Mouse (Mus musculus) layer of hippocampus, postnatal 10 days (tissue): ENCODE data around the gene Cd37. TPM values are rescaled to one million over a fixed set of nuclear protein-coding genes. Genes with fewer than 3 reads are reported as not detected.

ENCODE experiments used
- total RNA-seq, 2 experiments: library from RNA; stranded (reverse); gene quantifications; 2 replicates each; pipeline ENCODE4 v1.2.3; 2021

Gene Cd37
- total RNA-seq, 2 experiments from 2014 or later = 4.6 to 5.0 TPM

Other genes starting within 250 kb of the Cd37 start
- 10 to 100 TPM; 38.1 to 42.5 TPM for gene Irf3, start 241.5 kb downstream of the Cd37 start, total RNA-seq
- gene Bcl2l12, start 240.4 kb downstream of the Cd37 start, total RNA-seq = 1 to 10 TPM; 5.4 to 5.5 TPM
- 100 to 1,000 TPM; 141 to 145 TPM for gene Scaf1, start 222.8 kb downstream of the Cd37 start, total RNA-seq
- 10 to 100 TPM; 12.2 to 12.3 TPM for gene Rras, start 221.2 kb downstream of the Cd37 start, total RNA-seq
- gene Prr12, start 186.2 kb downstream of the Cd37 start, total RNA-seq = 10 to 100 TPM; 69.1 to 70.3 TPM
- 10 to 100 TPM; 47.2 to 51.6 TPM for gene Nosip, start 176.7 kb downstream of the Cd37 start, total RNA-seq
- 10 to 100 TPM in 1 of 2 experiments, 1 to 10 TPM in 1; 6.9 to 10.1 TPM for gene Prrg2, start 176.4 kb downstream of the Cd37 start, total RNA-seq
- gene Rcn3, start 146.9 kb downstream of the Cd37 start, total RNA-seq = 10 to 100 TPM; 11.4 to 11.9 TPM
- gene Fcgrt, start 135.3 kb downstream of the Cd37 start, total RNA-seq = 10 to 100 TPM; 17.9 to 23.1 TPM
- gene Rps11, start 114.7 kb downstream of the Cd37 start, total RNA-seq = 100 to 1,000 TPM; 456 to 554 TPM
- gene Rpl13a, start 110.4 kb downstream of the Cd37 start, total RNA-seq = 100 to 1,000 TPM; 946 to 985 TPM
- not detected for gene Gm45713, start 102.9 kb downstream of the Cd37 start, total RNA-seq
- gene Flt3l, start 102.7 kb downstream of the Cd37 start, total RNA-seq = 1 to 10 TPM; 4.3 to 6.0 TPM
- 10 to 100 TPM; 60.7 to 63.1 TPM for gene Pih1d1, start 84.8 kb downstream of the Cd37 start, total RNA-seq
- 10 to 100 TPM; 12.2 to 17.3 TPM for gene Aldh16a1, start 84.5 kb downstream of the Cd37 start, total RNA-seq
- gene Slc17a7, start 75.2 kb downstream of the Cd37 start, total RNA-seq = 1,000 to 10,000 TPM; 1,094 to 1,136 TPM
- under 1 TPM; 0.18 to 0.43 TPM for gene Gfy, start 59.5 kb downstream of the Cd37 start, total RNA-seq
- not detected for gene Pth2, start 58.1 kb downstream of the Cd37 start, total RNA-seq
- 1 to 10 TPM; 2.2 to 2.9 TPM for gene Ccdc155, start 34.2 kb downstream of the Cd37 start, total RNA-seq
- 10 to 100 TPM in 1 of 2 experiments, 1 to 10 TPM in 1; 8.3 to 10.7 TPM for gene Dkkl1, start 27.0 kb downstream of the Cd37 start, total RNA-seq
- gene Tead2, start 23.4 kb downstream of the Cd37 start, total RNA-seq = 10 to 100 TPM; 12.5 to 13.7 TPM
- 1 to 10 TPM; 1.0 to 1.2 TPM for gene Slc6a16, start 2.0 kb upstream of the Cd37 start, total RNA-seq
- not detected for gene Slc6a21, start 38.4 kb upstream of the Cd37 start, total RNA-seq
- 10 to 100 TPM; 19.6 to 20.9 TPM for gene Trpm4, start 94.7 kb upstream of the Cd37 start, total RNA-seq
- gene Hrc, start 96.2 kb upstream of the Cd37 start, total RNA-seq = under 1 TPM; 0.85 to 0.96 TPM
- gene Ppfia3, start 127.9 kb upstream of the Cd37 start, total RNA-seq = 100 to 1,000 TPM; 124 to 128 TPM
- 100 to 1,000 TPM; 137 to 163 TPM for gene Lin7b, start 131.5 kb upstream of the Cd37 start, total RNA-seq
- 100 to 1,000 TPM; 393 to 440 TPM for gene Snrnp70, start 156.6 kb upstream of the Cd37 start, total RNA-seq
- gene Kcna7, start 166.5 kb upstream of the Cd37 start, total RNA-seq = not detected
- gene Ntf5, start 174.6 kb upstream of the Cd37 start, total RNA-seq = under 1 TPM; 0.18 to 0.22 TPM
- under 1 TPM in 1 of 2 experiments, not detected in 1; 0.75 TPM for gene Lhb, start 181.7 kb upstream of the Cd37 start, total RNA-seq
- 10 to 100 TPM; 18.9 to 20.9 TPM for gene Gys1, start 195.7 kb upstream of the Cd37 start, total RNA-seq
- gene Ruvbl2, start 199.0 kb upstream of the Cd37 start, total RNA-seq = 10 to 100 TPM; 44.5 to 44.9 TPM
- 100 to 1,000 TPM; 429 to 433 TPM for gene Ftl1, start 220.8 kb upstream of the Cd37 start, total RNA-seq
- 100 to 1,000 TPM; 103 to 123 TPM for gene Bax, start 227.8 kb upstream of the Cd37 start, total RNA-seq
- gene Tulp2, start 242.8 kb upstream of the Cd37 start, total RNA-seq = under 1 TPM in 1 of 2 experiments, not detected in 1; 0.23 TPM
- 1 to 10 TPM; 1.2 to 1.4 TPM for gene Gm45808, start 247.7 kb upstream of the Cd37 start, total RNA-seq
- 1 to 10 TPM; 2.0 to 2.6 TPM for gene Dhdh, start 249.7 kb upstream of the Cd37 start, total RNA-seq